Mouse (Mus musculus): Measurements from ENCODE around the gene Nudt14. TPM values are rescaled to one million over a fixed set of nuclear protein-coding genes. Genes with fewer than 3 reads are reported as not detected.
A peak's percentile ranks its signal among the peaks of the same experiment; 100 is the strongest.

Gene Nudt14
- 10 to 100 TPM; 10.8 to 11.9 TPM for total RNA-seq (2021)

DNA sequence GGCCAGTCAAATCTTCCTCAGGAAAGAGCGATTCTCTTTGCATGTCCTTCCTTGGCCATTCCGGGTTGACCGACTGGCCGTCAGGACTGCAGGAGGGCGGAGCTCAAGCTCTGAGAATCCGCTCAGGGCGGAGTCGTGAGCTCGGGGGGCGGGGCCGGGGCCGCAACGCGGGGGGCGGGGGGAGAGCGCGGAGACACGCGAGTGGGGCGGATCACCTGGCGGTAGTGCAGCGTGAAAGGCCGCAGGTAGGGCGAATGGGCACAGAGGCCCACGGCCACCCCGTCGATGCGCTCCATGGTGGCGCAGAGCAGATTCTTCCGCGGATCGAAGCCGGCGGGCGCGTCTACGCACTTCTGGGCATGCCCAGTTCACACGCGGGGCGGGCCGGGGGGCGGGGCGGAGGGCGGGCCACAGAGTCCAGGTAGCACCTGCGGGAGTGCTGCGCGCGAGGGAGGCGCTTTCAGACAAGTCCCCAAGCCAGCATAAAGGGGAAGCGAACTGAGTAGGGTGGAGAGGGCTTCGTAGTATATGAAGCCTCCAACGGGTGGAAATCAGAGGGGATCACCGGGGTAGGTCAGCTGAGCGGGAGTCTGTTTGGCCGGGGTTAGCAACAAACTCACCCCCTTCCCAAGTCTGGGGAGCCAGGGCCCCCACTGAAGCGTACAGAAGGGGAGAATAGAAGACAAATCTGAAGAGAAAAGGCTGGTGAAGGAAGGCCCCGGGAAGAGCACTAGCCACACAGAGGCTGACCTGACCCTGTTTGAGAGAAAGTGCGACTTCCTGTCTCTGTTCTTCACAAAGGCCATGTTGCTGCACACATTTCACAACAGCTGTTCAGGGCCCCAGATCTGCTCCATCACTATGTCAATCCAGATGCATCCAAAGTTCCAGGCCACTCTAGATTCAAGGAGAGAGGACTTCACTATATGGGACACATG is at the start of gene Nudt14:
TSS of gene Nudt14 (minus strand) at position 349 of the 938 bp plus-strand sequence.
- peak; percentile 54 to 58 for DNase-seq (ENCODE audit: extremely low spot score in 1 of 2, low spot score in 1 of 2)

DNA sequence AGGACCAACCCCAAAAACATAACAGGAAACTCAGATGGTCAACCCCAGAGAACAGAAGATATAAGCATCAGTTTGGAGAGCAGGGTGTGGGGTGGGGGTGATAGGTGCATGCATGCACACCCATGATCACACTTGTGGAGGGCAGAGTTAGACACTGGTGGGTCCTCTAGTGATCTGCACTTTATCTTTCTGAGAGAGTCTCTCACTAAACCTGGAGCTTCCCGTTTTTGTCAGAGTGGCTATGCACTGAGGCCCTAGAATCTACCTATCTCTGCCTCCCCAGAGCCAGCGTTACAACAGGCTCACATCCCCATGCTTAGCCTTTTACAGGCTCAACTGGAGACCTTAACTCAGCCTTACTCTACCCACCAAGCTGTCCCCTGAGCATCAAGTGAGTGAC is 49.5 kb upstream of the Nudt14 start:
- no peak for DNase-seq (ENCODE audit: extremely low spot score in 1 of 2, low spot score in 1 of 2)

DNA sequence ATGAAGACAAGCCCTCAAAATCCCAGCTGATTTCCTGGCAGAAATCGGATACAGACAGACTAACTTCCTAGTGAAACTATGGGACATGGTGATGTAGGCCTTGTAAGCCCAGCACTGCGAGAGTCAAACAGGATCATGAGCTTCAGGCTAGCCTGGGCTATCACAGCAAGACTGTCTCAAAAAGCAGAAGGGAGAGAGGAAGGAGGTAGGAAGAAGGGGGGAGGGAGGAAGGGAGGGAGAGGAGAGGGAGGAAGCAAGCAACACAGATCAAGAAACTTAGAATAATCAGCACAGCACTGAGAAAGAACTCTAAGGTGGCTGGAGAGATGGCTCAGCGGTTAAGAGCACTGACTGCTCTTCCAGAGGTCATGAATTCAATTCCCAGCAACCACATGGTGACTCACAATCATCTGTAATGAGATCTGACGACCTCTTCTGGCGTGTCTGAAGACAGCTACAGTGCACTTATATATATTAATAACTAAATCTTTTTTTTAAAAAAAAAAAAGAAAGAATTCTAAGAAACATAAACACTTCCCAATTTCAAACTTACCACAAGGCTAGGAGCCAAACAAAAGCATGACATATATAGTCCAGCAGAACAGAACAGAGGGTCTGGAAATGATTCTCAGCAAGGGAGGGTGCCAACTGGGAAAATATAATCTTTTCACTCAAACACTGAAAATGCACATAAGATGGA is 48.9 kb upstream of the Nudt14 start:
- DNase-seq (ENCODE audit: extremely low spot score in 1 of 2, low spot score in 1 of 2), result no peak

DNA sequence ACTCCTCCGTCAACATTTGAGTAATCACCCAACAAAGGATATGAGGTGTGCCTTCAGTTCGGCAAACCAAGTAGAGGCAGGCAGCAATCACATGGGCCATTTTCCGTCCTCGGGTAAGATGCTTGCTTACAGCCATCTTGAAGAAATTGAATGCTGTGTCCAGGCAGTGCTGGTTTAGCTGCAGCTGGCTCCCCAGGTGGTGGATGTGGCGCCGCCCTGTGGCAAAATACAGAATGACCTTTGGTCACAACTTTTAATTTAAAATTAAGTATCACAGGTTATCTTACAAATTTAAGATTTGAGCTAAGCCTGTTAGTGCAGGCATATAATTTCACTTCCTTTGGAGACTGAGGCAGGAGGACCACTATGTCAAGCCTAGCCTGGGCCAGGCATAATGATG is 46.0 kb upstream of the Nudt14 start:
- DNase-seq (ENCODE audit: extremely low spot score in 1 of 2, low spot score in 1 of 2), result peak in 1 of 2 experiments; percentile 40

DNA sequence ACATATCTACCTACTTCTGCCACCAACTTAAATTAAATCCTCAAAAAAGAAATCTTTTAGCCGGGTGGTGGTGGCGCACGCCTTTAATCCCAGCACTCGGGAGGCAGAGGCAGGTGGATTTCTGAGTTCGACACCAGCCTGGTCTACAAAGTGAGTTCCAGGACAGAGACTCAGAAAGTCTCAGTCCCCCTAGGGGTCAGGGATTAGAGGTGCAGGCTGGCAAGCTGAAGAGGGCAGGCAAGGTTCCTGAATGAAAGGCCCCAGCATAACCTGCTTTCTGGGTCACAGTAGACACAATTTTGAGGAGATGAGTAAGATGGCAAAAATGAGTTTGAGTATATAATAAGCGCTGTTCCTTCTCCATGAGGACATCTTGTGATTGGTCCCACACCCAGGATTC is 43.4 kb upstream of the Nudt14 start:
- no peak for DNase-seq (ENCODE audit: extremely low spot score in 1 of 2, low spot score in 1 of 2)

DNA sequence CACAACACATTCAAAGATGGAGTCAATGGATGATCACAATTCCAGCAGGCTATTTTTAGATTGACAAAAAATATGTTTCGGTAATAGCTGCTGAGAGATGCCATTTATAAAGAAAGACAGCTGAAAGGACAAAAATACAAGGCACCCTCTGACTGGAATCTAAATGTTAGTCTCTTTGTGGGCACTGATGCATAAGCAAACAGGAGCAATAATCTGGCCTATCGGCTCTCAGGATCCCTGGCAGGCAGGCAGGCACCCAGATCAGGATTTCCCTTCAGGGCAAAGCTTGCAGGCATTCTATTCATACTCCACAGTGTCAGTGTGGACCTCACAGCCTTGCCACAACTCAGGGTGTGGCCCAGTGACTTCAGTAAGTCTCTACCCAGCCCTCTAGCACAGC is 40.1 kb upstream of the Nudt14 start:
- DNase-seq (ENCODE audit: extremely low spot score in 1 of 2, low spot score in 1 of 2), result no peak

DNA sequence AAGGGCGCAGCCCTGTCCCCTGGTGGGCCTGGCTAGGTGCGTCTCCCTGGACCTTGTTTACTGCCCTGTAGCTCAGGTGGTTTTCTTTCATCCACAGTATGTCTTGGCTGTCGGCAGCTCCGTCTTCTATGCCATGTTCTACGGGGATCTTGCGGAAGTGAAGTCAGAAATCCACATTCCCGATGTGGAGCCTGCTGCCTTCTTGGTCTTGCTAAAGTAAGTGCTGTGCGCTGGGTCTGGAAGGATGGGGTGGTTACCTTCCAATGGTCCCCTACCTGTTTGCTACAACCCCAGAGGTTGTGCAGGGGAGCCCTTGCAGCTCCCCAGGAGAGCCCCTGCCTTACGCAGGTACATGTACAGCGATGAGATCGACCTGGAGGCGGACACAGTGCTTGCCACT is 35.2 kb upstream of the Nudt14 start:
- DNase-seq (ENCODE audit: extremely low spot score in 1 of 2, low spot score in 1 of 2), result no peak

DNA sequence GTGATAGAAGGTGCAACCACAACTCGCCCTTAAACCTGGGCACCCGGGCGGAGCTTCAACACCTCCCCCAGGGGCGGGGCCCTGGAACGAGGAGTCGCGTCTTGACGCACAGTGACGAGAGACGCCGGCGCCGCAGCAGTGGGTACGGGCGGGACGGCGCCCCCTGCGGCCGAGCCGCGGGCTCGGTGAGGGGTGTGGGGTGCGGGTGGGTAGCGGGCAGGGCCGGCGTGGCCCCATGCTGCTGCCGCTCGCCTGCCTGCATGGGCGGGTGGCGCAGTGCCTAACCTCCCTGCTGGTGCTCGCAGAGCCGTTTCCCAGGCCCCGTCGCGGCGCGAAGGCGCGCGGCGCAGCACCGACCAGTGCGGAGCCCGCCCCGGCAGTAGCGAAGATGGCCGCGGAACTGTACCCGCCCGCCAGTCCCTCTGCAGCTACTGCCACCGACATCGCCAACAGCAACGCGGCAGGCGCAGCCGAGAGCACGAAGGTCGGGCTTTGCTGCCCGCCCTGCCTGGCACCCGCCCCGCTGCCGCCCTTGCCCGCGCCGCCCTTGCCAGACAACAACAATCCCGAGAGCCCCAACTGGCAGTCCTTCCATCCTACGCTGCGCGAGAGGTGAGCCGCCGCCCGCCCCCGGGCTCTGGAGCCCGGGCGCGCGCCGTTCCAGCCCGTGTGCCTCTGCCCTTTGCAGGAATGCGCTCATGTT is 34.6 kb upstream of the Nudt14 start, which contains the start of gene Btbd6:
TSS of gene Btbd6 (plus strand) at position 112 of the 703 bp plus-strand sequence.
- DNase-seq (ENCODE audit: extremely low spot score in 1 of 2, low spot score in 1 of 2), result peak; percentile 80 to 88

DNA sequence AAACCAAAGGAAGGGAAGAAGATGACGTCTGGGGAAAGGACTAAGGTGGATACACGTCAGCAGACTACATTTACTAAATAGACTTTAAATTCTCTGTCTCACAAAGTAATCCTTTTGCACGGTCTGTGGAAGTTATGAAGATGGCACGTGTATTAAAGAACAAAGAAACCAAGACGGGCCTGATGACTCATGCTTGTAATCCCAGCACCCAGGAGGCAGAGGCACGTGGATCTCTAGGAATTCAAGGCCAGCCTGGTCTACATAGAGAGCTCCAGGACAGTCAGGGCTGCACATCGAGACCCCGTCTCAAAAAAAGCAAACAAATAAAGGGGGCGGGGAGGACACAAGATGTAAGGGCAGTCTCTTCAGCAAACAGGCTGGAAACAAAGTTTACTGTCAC is 32.8 kb upstream of the Nudt14 start:
- DNase-seq (ENCODE audit: extremely low spot score in 1 of 2, low spot score in 1 of 2), result no peak

DNA sequence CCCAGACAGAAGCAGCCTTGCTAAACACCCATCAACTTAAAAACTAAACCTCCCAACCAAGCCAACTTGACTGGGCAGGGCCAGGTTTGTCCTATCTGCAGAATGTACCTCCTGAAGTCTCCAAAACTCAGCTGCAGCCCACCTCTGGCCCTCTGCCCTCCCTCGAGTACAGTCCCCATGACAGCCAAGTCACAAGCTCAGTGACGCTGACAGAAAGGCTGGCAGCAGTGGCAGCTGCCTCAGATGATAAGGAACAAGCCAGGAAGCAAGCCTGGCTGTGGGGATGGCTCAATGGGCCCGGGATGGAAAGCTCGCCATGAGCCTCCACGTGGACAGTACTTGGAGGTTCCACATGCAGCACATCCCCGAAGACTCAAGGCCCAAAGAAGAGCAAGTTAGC is 27.7 kb upstream of the Nudt14 start:
- no peak for DNase-seq (ENCODE audit: extremely low spot score in 1 of 2, low spot score in 1 of 2)

DNA sequence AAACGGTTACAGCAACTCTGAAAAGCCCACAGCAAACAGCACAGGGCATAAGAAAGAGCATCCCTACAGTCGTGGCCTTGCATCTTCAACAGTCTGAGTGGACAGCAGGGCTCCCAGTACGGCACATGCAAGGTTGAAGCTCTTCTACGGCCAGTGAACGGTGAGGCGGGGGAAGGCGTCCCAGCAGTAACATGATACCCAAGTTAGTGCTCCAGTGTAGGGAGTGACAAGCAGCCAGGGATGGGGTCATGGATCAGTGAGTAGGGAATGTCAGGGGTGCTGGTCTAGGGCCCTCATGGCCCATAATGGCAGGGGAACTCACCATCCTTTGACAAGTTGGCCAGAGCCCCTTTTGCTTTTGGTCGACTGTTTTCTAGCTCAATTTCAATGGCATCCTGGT is 27.0 kb upstream of the Nudt14 start:
- no peak for DNase-seq (ENCODE audit: extremely low spot score in 1 of 2, low spot score in 1 of 2)

DNA sequence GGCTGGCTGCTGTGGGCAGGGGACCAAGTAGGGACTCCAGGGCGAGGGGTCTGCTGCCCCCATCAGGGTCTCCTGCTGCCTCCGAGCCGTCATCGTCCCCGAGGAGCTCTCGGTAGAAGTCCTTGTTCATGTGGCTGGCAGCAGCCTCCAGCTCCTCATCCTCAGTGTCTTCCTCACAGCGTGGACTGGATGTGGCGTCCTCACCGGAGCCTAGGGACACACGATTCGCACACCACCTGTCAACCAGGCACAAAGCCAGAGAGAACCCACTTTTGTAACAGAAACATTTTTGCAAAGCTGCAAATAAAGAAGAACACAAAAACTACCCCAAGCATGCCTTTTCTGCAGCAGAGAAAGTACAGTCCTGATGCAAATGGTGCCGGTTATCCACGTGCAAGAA is 23.9 kb upstream of the Nudt14 start:
- no peak for DNase-seq (ENCODE audit: extremely low spot score in 1 of 2, low spot score in 1 of 2)

DNA sequence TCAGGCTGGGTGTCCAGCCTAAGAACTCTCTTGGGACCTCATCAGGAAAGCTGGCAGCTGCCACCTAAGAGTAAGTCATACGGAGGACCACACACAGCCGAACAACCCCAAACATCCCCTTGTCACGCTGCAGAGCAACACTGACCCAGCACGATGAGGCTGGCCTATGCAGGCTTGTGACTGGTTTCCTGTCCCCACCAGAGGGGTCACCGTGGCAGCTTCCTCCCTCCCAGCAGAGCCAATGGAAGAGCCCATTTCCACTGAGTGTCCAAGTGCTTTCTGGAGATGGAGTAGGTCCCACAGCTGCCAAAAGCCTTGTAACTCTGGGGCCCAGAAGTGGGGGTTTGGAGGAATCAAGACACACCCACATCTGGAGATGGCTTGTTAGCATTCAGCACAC is 19.9 kb upstream of the Nudt14 start:
- no peak for DNase-seq (ENCODE audit: extremely low spot score in 1 of 2, low spot score in 1 of 2)

DNA sequence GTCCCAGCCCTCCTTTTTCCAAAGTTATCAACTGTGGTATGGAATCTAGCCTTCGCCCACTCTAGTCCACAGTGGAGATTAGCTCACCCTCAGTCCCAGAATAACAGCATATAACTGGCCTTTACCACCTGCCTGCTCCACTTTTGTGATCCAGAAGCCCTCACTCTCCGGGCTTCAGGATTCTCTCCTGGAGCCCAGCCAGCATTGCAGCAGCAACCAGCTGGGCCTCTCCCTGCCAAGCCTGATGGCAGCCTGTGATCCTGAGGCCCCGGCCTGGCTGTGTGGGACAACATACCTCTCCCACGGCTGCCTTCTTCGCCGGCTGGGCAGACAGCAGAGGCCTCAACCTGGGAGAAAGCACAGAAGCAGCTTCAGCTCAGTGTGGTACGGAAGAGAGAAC is 19.5 kb upstream of the Nudt14 start:
- DNase-seq (ENCODE audit: extremely low spot score in 1 of 2, low spot score in 1 of 2), result no peak

DNA sequence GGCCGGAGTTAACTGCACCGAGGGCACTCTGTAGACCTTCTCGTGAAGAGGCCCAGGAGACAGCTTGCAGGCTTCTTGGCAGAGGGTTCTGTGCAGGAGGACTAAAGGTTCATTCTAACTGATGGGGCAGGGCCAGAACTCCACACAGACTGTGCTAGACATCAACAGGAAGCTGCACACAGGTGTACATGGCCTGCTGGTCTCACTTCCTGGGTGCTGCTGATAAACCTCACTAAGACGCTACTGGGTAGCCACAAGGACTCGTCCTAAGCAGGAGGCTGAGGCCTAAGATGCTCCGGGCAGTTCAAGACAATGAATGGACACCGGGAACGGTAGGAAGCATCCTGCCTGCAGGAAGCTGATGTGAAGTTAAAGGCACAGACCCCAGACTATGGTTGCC is 17.5 kb upstream of the Nudt14 start:
- no peak for DNase-seq (ENCODE audit: extremely low spot score in 1 of 2, low spot score in 1 of 2)

DNA sequence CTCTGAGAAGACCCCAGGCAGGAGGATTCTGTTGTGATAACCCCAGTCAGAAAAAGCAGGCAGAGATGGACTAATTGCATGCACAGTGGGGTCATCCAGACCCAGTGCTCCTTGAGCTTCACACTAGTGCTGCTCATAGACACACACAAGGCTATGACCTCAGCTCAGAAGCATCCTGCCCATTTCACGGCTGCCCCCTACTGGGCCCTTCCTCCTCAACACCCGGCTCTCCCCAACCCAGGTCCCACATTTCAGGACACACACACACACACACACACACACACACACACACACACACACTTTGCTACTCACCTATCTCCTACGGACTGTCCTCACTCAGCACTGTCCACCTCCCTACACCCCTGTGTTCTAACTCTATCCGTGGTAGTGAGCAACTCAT is 16.4 kb upstream of the Nudt14 start:
- DNase-seq (ENCODE audit: extremely low spot score in 1 of 2, low spot score in 1 of 2), result peak in 1 of 2 experiments; percentile 51

DNA sequence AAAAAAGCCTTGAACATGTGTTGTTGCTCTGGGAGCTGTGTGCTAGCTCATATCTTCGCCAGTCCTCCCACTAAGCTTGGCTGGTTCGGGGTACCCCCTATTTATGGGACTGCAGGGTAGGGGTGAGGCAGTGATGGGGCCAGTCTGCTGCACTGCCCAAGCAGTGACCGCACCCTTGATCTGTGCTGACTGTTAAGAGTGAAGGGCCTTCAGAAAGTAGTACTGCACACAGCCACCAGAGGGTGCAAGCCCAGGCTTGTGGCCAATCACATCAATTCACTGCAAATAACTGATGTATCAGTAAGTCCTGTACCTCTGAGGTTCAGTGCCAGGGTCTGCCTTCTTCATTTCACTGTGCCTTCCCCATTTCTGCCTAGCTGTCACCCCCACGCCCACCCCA is 13.9 kb upstream of the Nudt14 start:
- DNase-seq (ENCODE audit: extremely low spot score in 1 of 2, low spot score in 1 of 2), result peak; percentile 71 to 84

DNA sequence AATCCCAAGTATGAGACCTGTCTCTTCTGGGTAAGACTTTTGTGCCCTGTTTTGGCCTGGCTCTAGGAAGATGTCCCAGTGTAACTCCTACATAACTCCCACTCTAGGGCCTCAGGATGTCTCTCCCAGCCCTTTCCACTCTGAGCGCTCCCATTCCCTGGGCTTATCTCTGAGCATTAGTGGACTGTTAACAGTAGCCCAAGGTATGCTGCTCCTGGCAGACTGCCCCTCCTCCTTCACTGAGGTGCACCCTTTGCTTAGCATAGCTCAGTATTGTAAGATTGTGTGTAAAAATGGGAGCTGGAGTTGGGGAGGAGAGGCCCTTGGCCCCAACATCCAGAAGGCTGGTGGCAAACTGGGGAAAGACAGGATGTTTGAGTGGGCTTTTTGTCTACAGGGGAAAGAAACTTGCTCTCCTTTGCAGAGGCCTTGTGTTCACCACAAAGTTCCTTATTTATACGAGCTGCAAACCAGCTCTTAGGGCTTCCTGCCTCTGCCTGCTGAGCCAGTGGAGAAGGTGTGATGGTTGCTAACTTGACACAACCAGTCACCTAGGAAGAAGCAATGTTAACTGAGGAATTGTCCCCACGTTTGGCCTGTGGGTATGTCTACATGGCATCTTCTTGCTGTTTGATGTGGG is 11.1 kb upstream of the Nudt14 start:
- no peak for DNase-seq (ENCODE audit: extremely low spot score in 1 of 2, low spot score in 1 of 2)

DNA sequence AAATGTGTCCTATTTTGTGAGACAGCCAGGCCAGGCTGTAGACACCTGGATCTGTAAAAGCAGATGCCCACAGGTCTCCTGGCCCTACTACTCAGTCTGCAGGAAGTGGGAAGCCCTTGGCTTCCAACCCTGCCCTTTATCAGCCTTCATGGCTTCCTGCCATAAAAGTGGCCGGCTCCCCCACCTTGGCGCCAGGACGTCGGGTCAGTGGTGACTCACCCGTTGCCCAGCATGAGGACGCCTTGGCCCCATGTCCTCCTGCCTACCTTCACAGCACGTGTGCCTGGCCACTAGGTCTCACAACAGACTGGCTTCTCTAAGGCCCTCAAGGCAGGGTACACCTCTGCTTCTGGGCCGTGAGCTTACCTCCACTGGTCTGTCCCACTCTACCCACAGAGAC is 10.5 kb upstream of the Nudt14 start:
- no peak for DNase-seq (ENCODE audit: extremely low spot score in 1 of 2, low spot score in 1 of 2)

DNA sequence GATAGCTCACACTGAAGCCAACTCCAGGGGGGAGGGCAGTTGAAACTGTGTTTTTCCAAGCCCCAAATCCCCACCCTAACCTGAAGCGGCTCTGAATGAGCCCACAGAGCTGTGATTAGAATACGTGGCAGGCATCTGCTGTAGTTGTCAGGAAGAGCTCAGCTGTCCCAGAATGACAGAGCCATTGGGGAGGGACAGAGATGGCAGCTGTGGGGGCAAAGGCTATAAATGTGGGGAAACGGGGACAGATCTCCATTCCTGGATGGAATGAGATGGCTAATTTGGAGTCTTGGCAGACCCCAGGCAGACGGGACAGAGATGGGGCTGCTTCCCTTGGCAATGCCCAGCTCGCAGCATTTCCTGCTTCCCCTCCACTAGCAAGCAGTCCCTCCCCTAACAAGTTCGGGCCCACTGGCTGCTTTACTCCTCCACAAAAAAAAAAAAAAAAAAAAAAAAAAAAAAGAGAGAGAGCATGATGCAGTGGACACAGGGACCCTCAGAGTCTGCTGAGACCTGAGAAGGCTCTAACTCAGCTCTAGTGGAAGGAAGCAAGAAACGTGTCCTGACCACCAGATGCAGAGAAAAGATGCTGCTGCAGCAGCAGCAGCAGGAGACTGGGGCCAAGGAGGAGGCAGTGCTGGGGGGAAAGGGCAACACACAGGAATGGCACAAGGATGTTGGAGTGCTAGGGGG is 9.4 kb upstream of the Nudt14 start:
- DNase-seq (ENCODE audit: extremely low spot score in 1 of 2, low spot score in 1 of 2), result no peak

All from layer of hippocampus, postnatal 25 days (tissue).